Mouse (Mus musculus): ENCODE measurements around the gene Olfr803. TPM values are rescaled to one million over a fixed set of nuclear protein-coding genes. Genes with fewer than 3 reads are reported as not detected.

The Olfr803 gene
- total and polyA plus RNA-seq, 2 experiments from 2014 or later = not detected

GRCm38 (mm10) chr10:129651763-129652162 is 42.3 kb downstream of the Olfr803 start:
- WGBS = 82% methylated on average over 1 of the region's 1 CpGs
- no peak overlapping the region for H3K9ac ChIP-seq
- H3K27me3 ChIP-seq (ENCODE audit: insufficient read depth, low read length) = no peaks in the 10 kb centered on the region
- no peak overlapping the region for H3K4me3 ChIP-seq (ENCODE audit: low read depth, low read length)
- H3K4me1 ChIP-seq (ENCODE audit: insufficient read depth) = no peaks in the 10 kb centered on the region
- TF ChIP-seq CTCF (IDR thresholded peaks at IDR 0.05; ENCODE audit: low read depth) = no peak
- no peaks in the 10 kb centered on the region for H3K36me3 ChIP-seq (ENCODE audit: insufficient read depth)
- H3K9me3 ChIP-seq (ENCODE audit: low read length) = no peaks in the 10 kb centered on the region
- no peak for DNase-seq
- no peak overlapping the region for H3K4me2 ChIP-seq (ENCODE audit: low read depth)
- H3K27ac ChIP-seq (ENCODE audit: low read depth, low read length) = no peak overlapping the region
- ATAC-seq = no peak

Small RNA genes within 50 kb of the gene (microRNA-seq; reads per million reads assigned to microRNA genes)
- gene Gm24485 = 0 reads per million in 2 experiments

Other genes with a start within 250 kb of the Olfr803 start
- gene Olfr787, start 232.4 kb downstream of the Olfr803 start, total RNA-seq (2014; rRNA removed) = not detected in 2 replicates
- not detected in 2 replicates for gene Olfr787, start 232.4 kb downstream of the Olfr803 start, polyA plus RNA-seq (2015; fragmentation: Nextera tagmentation; extraction: Ambion mirVana)
- not detected in 2 replicates for gene Olfr788, start 223.3 kb downstream of the Olfr803 start, total RNA-seq (2014; rRNA removed)
- gene Olfr788, start 223.3 kb downstream of the Olfr803 start, polyA plus RNA-seq (2015; fragmentation: Nextera tagmentation; extraction: Ambion mirVana) = not detected in 2 replicates
- not detected in 2 replicates for gene Olfr789, start 209.5 kb downstream of the Olfr803 start, total RNA-seq (2014; rRNA removed)
- gene Olfr789, start 209.5 kb downstream of the Olfr803 start, polyA plus RNA-seq (2015; fragmentation: Nextera tagmentation; extraction: Ambion mirVana) = not detected in 2 replicates
- gene Olfr790, start 195.8 kb downstream of the Olfr803 start, total RNA-seq (2014; rRNA removed) = not detected in 2 replicates
- gene Olfr790, start 195.8 kb downstream of the Olfr803 start, polyA plus RNA-seq (2015; fragmentation: Nextera tagmentation; extraction: Ambion mirVana) = not detected in 2 replicates
- not detected in 2 replicates for gene Olfr791, start 172.5 kb downstream of the Olfr803 start, total RNA-seq (2014; rRNA removed)
- gene Olfr791, start 172.5 kb downstream of the Olfr803 start, polyA plus RNA-seq (2015; fragmentation: Nextera tagmentation; extraction: Ambion mirVana) = not detected in 2 replicates
- not detected in 2 replicates for gene Olfr792, start 155.1 kb downstream of the Olfr803 start, total RNA-seq (2014; rRNA removed)
- not detected in 2 replicates for gene Olfr792, start 155.1 kb downstream of the Olfr803 start, polyA plus RNA-seq (2015; fragmentation: Nextera tagmentation; extraction: Ambion mirVana)
- 0.15 TPM in 1 of 2 replicates, not detected in the other for gene Olfr794, start 126.6 kb downstream of the Olfr803 start, total RNA-seq (2014; rRNA removed)
- not detected in 2 replicates for gene Olfr794, start 126.6 kb downstream of the Olfr803 start, polyA plus RNA-seq (2015; fragmentation: Nextera tagmentation; extraction: Ambion mirVana)
- gene Olfr796, start 81.7 kb downstream of the Olfr803 start, total RNA-seq (2014; rRNA removed) = not detected in 2 replicates
- not detected in 2 replicates for gene Olfr796, start 81.7 kb downstream of the Olfr803 start, polyA plus RNA-seq (2015; fragmentation: Nextera tagmentation; extraction: Ambion mirVana)
- gene Olfr798, start 66.4 kb downstream of the Olfr803 start, total RNA-seq (2014; rRNA removed) = not detected in 2 replicates
- not detected in 2 replicates for gene Olfr798, start 66.4 kb downstream of the Olfr803 start, polyA plus RNA-seq (2015; fragmentation: Nextera tagmentation; extraction: Ambion mirVana)
- gene Olfr799, start 56.8 kb downstream of the Olfr803 start, total RNA-seq (2014; rRNA removed) = not detected in 2 replicates
- not detected in 2 replicates for gene Olfr799, start 56.8 kb downstream of the Olfr803 start, polyA plus RNA-seq (2015; fragmentation: Nextera tagmentation; extraction: Ambion mirVana)
- 0.31 TPM in 1 of 2 replicates, not detected in the other for gene Olfr800, start 36.6 kb downstream of the Olfr803 start, total RNA-seq (2014; rRNA removed)
- not detected in 2 replicates for gene Olfr800, start 36.6 kb downstream of the Olfr803 start, polyA plus RNA-seq (2015; fragmentation: Nextera tagmentation; extraction: Ambion mirVana)
- gene Olfr801, start 20.4 kb downstream of the Olfr803 start, total RNA-seq (2014; rRNA removed) = not detected in 2 replicates
- gene Olfr801, start 20.4 kb downstream of the Olfr803 start, polyA plus RNA-seq (2015; fragmentation: Nextera tagmentation; extraction: Ambion mirVana) = not detected in 2 replicates
- gene Olfr802, start 6.1 kb downstream of the Olfr803 start, total RNA-seq (2014; rRNA removed) = not detected in 2 replicates
- 0.06 TPM in 1 of 2 replicates, not detected in the other for gene Olfr802, start 6.1 kb downstream of the Olfr803 start, polyA plus RNA-seq (2015; fragmentation: Nextera tagmentation; extraction: Ambion mirVana)
- not detected in 2 replicates for gene Olfr804, start 8.9 kb upstream of the Olfr803 start, total RNA-seq (2014; rRNA removed)
- gene Olfr804, start 8.9 kb upstream of the Olfr803 start, polyA plus RNA-seq (2015; fragmentation: Nextera tagmentation; extraction: Ambion mirVana) = not detected in 2 replicates
- gene Olfr805, start 35.1 kb upstream of the Olfr803 start, total RNA-seq (2014; rRNA removed) = not detected in 2 replicates
- not detected in 2 replicates for gene Olfr805, start 35.1 kb upstream of the Olfr803 start, polyA plus RNA-seq (2015; fragmentation: Nextera tagmentation; extraction: Ambion mirVana)
- gene Olfr806, start 47.6 kb upstream of the Olfr803 start, total RNA-seq (2014; rRNA removed) = not detected in 2 replicates
- gene Olfr806, start 47.6 kb upstream of the Olfr803 start, polyA plus RNA-seq (2015; fragmentation: Nextera tagmentation; extraction: Ambion mirVana) = not detected in 2 replicates
- gene Olfr807, start 63.5 kb upstream of the Olfr803 start, total RNA-seq (2014; rRNA removed) = not detected in 2 replicates
- not detected in 2 replicates for gene Olfr807, start 63.5 kb upstream of the Olfr803 start, polyA plus RNA-seq (2015; fragmentation: Nextera tagmentation; extraction: Ambion mirVana)
- not detected in 2 replicates for gene Olfr808, start 71.2 kb upstream of the Olfr803 start, total RNA-seq (2014; rRNA removed)
- not detected in 2 replicates for gene Olfr808, start 71.2 kb upstream of the Olfr803 start, polyA plus RNA-seq (2015; fragmentation: Nextera tagmentation; extraction: Ambion mirVana)
- not detected in 2 replicates for gene Olfr809, start 80.4 kb upstream of the Olfr803 start, total RNA-seq (2014; rRNA removed)
- gene Olfr809, start 80.4 kb upstream of the Olfr803 start, polyA plus RNA-seq (2015; fragmentation: Nextera tagmentation; extraction: Ambion mirVana) = not detected in 2 replicates
- not detected in 2 replicates for gene Olfr810, start 100.6 kb upstream of the Olfr803 start, total RNA-seq (2014; rRNA removed)
- not detected in 2 replicates for gene Olfr810, start 100.6 kb upstream of the Olfr803 start, polyA plus RNA-seq (2015; fragmentation: Nextera tagmentation; extraction: Ambion mirVana)
- gene Olfr811, start 110.1 kb upstream of the Olfr803 start, total RNA-seq (2014; rRNA removed) = not detected in 2 replicates
- not detected in 2 replicates for gene Olfr811, start 110.1 kb upstream of the Olfr803 start, polyA plus RNA-seq (2015; fragmentation: Nextera tagmentation; extraction: Ambion mirVana)
- gene Olfr812, start 151.8 kb upstream of the Olfr803 start, total RNA-seq (2014; rRNA removed) = not detected in 2 replicates
- not detected in 2 replicates for gene Olfr812, start 151.8 kb upstream of the Olfr803 start, polyA plus RNA-seq (2015; fragmentation: Nextera tagmentation; extraction: Ambion mirVana)
- gene Olfr813, start 161.1 kb upstream of the Olfr803 start, total RNA-seq (2014; rRNA removed) = not detected in 2 replicates
- gene Olfr813, start 161.1 kb upstream of the Olfr803 start, polyA plus RNA-seq (2015; fragmentation: Nextera tagmentation; extraction: Ambion mirVana) = not detected in 2 replicates
- not detected in 2 replicates for gene Olfr814, start 185.6 kb upstream of the Olfr803 start, total RNA-seq (2014; rRNA removed)
- not detected in 2 replicates for gene Olfr814, start 185.6 kb upstream of the Olfr803 start, polyA plus RNA-seq (2015; fragmentation: Nextera tagmentation; extraction: Ambion mirVana)
- not detected in 2 replicates for gene Olfr815, start 211.6 kb upstream of the Olfr803 start, total RNA-seq (2014; rRNA removed)
- not detected in 2 replicates for gene Olfr815, start 211.6 kb upstream of the Olfr803 start, polyA plus RNA-seq (2015; fragmentation: Nextera tagmentation; extraction: Ambion mirVana)
- gene Olfr816, start 221.3 kb upstream of the Olfr803 start, total RNA-seq (2014; rRNA removed) = not detected in 2 replicates
- not detected in 2 replicates for gene Olfr816, start 221.3 kb upstream of the Olfr803 start, polyA plus RNA-seq (2015; fragmentation: Nextera tagmentation; extraction: Ambion mirVana)